Mouse (Mus musculus) midbrain, embryonic 16.5 days (tissue): ENCODE results near the gene Dyrk4. TPM values are rescaled to one million over a fixed set of nuclear protein-coding genes. Genes with fewer than 3 reads are reported as not detected.

ENCODE experiments used
- ATAC-seq: fragments of 200-750 bp; cut with Nextera tagmentation; 2 replicates; pipeline ENCODE4 v1.8.0; 2017; ENCODE audit warnings: moderate TSS enrichment
- H3K27ac ChIP-seq: fragments of 300-500 bp; sonication (generic); 2 replicates; pipeline ENCODE4 v1.5.1; 2014; ENCODE audit warnings: mild to moderate bottlenecking, low read length, mixed read lengths
- H3K27me3 ChIP-seq: fragments of 300-500 bp; sonication (generic); 2 replicates; pipeline ENCODE4 v1.6.1; 2014; ENCODE audit warnings: low read depth, low read length, mixed read lengths; ENCODE audit not compliant: control insufficient read depth, insufficient read depth
- H3K36me3 ChIP-seq: fragments of 300-500 bp; sonication (generic); 2 replicates; pipeline ENCODE4 v1.6.1; 2014; ENCODE audit warnings: mild to moderate bottlenecking, low read length, moderate library complexity, mixed read lengths; ENCODE audit not compliant: control insufficient read depth, insufficient read depth
- H3K4me1 ChIP-seq: fragments of 300-500 bp; sonication (generic); 2 replicates; pipeline ENCODE4 v1.6.1; 2014; ENCODE audit warnings: mild to moderate bottlenecking, low read length, mixed read lengths; ENCODE audit not compliant: control insufficient read depth, insufficient read depth
- H3K4me2 ChIP-seq: fragments of 300-500 bp; sonication (generic); 2 replicates; pipeline ENCODE4 v1.6.1; 2014; ENCODE audit warnings: mild to moderate bottlenecking, low read length, mixed read lengths
- H3K4me3 ChIP-seq: fragments of 300-500 bp; sonication (generic); 2 replicates; pipeline ENCODE4 v1.5.1; 2014; ENCODE audit warnings: low read depth, mild to moderate bottlenecking, low read length, moderate library complexity, mixed read lengths
- H3K9ac ChIP-seq: fragments of 300-500 bp; sonication (generic); 2 replicates; pipeline ENCODE4 v1.6.1; 2014; ENCODE audit warnings: low read depth, low read length, mixed read lengths
- H3K9me3 ChIP-seq: fragments of 300-500 bp; sonication (generic); replicated peaks from 2 replicates; pipeline ENCODE4 v1.6.1; 2014; ENCODE audit warnings: mild to moderate bottlenecking, low read length, mixed read lengths; ENCODE audit not compliant: control insufficient read depth, poor library complexity, severe bottlenecking
- WGBS: fragments of 180-500 bp; shearing (Covaris S2); extraction: QIAGEN DNeasy Blood & Tissue Kit; methylation state at CpG from one replicate; pipeline ENCODE4 v1.1.7; 2014; 5-methylcytosine and 5-hydroxymethylcytosine counted together
- polyA plus RNA-seq: library from polyadenylated mRNA; unstranded; fragments of >200 nt; fragmentation: Nextera tagmentation; extraction: Ambion mirVana; gene quantifications from 2 replicates; pipeline ENCODE4 v1.2.1, GENCODE M21; 2015

Gene Dyrk4
- polyA plus RNA-seq, result not detected in 2 replicates

GRCm38 (mm10) chr6:126921111-126921881 lies at the start of gene Dyrk4:
Gene Dyrk4, minus strand, starts transcription at chr6:126921839.
- Histone ChIP-seq H3K27ac (no peak within 1 kb of the TSS), H3K4me2 (peak within 1 kb of the TSS; percentile 36), H3K4me1 (peaks cover 3% of the 10 kb centered on the region; the same call in 1 of the 2 replicates), H3K36me3 (no peaks in the 10 kb centered on the region), H3K9me3 (no peaks in the 10 kb centered on the region), H3K27me3 (no peaks in the 10 kb centered on the region), H3K9ac (peak within 1 kb of the TSS; percentile 54), H3K4me3 (peak within 1 kb of the TSS; percentile 12; the same call in 1 of the 2 replicates)
- peak; percentile 28; the same call in 1 of the 2 replicates for ATAC-seq
- 7% methylated on average over 21 of the region's 21 CpGs for WGBS

- no peak overlapping the region for H3K9ac ChIP-seq
- no peaks in the 10 kb centered on the region for H3K9me3 ChIP-seq
- WGBS, result 91% methylated on average over 14 of the region's 14 CpGs
- H3K4me3 ChIP-seq, result no peak overlapping the region
- H3K27me3 ChIP-seq, result no peaks in the 10 kb centered on the region
- no peak for ATAC-seq
- H3K36me3 ChIP-seq, result peaks cover 33% of the 10 kb centered on the region
- no peak overlapping the region for H3K27ac ChIP-seq
- H3K4me1 ChIP-seq, result no peaks in the 10 kb centered on the region
- no peak overlapping the region for H3K4me2 ChIP-seq
Measured at GRCm38 (mm10) chr6:126966241-126967026, 44.8 kb upstream of the Dyrk4 start.

- no peak overlapping the region for H3K9ac ChIP-seq
- 94% methylated on average over 9 of the region's 9 CpGs for WGBS
- no peaks in the 10 kb centered on the region for H3K4me1 ChIP-seq
- peaks cover 34% of the 10 kb centered on the region for H3K36me3 ChIP-seq
- H3K4me2 ChIP-seq, result no peak overlapping the region
- no peak overlapping the region for H3K27ac ChIP-seq
- no peak for ATAC-seq
- H3K4me3 ChIP-seq, result no peak overlapping the region
- no peaks in the 10 kb centered on the region for H3K9me3 ChIP-seq
- H3K27me3 ChIP-seq, result no peaks in the 10 kb centered on the region
Measured at GRCm38 (mm10) chr6:126963426-126963825, 41.8 kb upstream of the Dyrk4 start.

- Histone ChIP-seq H3K27ac (no peak overlapping the region), H3K27me3 (no peaks in the 10 kb centered on the region), H3K36me3 (peaks cover 28% of the 10 kb centered on the region), H3K4me2 (no peak overlapping the region), H3K9me3 (no peaks in the 10 kb centered on the region), H3K9ac (no peak overlapping the region), H3K4me1 (no peaks in the 10 kb centered on the region), H3K4me3 (no peak overlapping the region)
- 88% methylated on average over 5 of the region's 5 CpGs for WGBS
- ATAC-seq, result no peak
Measured at GRCm38 (mm10) chr6:126962709-126963108, 41.1 kb upstream of the Dyrk4 start.

- H3K27ac ChIP-seq, result no peak overlapping the region
- no peaks in the 10 kb centered on the region for H3K4me1 ChIP-seq
- H3K4me2 ChIP-seq, result no peak overlapping the region
- peaks cover 25% of the 10 kb centered on the region for H3K36me3 ChIP-seq
- H3K9me3 ChIP-seq, result no peaks in the 10 kb centered on the region
- H3K27me3 ChIP-seq, result no peaks in the 10 kb centered on the region
- no peak overlapping the region for H3K4me3 ChIP-seq
- ATAC-seq, result no peak
- 89% methylated on average over 8 of the region's 8 CpGs for WGBS
- H3K9ac ChIP-seq, result no peak overlapping the region
Measured at GRCm38 (mm10) chr6:126961371-126962018, 39.9 kb upstream of the Dyrk4 start.

GRCm38 (mm10) chr6:126955734-126956133 lies 34.1 kb upstream of the Dyrk4 start:
- H3K27ac ChIP-seq, result no peak overlapping the region
- no peak overlapping the region for H3K9ac ChIP-seq
- H3K27me3 ChIP-seq, result no peaks in the 10 kb centered on the region
- H3K4me2 ChIP-seq, result no peak overlapping the region
- WGBS, result 8% methylated on average over 10 of the region's 10 CpGs
- no peaks in the 10 kb centered on the region for H3K4me1 ChIP-seq
- peaks cover 5% of the 10 kb centered on the region for H3K36me3 ChIP-seq
- no peaks in the 10 kb centered on the region for H3K9me3 ChIP-seq
- ATAC-seq, result no peak
- H3K4me3 ChIP-seq, result no peak overlapping the region

GRCm38 (mm10) chr6:126948336-126948735 lies 26.7 kb upstream of the Dyrk4 start:
- H3K9ac ChIP-seq, result no peak overlapping the region
- no peak overlapping the region for H3K4me2 ChIP-seq
- no peak for ATAC-seq
- WGBS, result 90% methylated on average over 4 of the region's 4 CpGs
- no peak overlapping the region for H3K4me3 ChIP-seq
- no peaks in the 10 kb centered on the region for H3K4me1 ChIP-seq
- no peaks in the 10 kb centered on the region for H3K27me3 ChIP-seq
- H3K27ac ChIP-seq, result no peak overlapping the region
- no peaks in the 10 kb centered on the region for H3K9me3 ChIP-seq
- peaks cover 11% of the 10 kb centered on the region for H3K36me3 ChIP-seq

- Histone ChIP-seq H3K4me2 (peak overlapping the region; percentile 57), H3K4me1 (peaks cover 17% of the 10 kb centered on the region), H3K27ac (no peak overlapping the region), H3K36me3 (peaks cover 3% of the 10 kb centered on the region; the same call in 1 of the 2 replicates), H3K27me3 (no peaks in the 10 kb centered on the region), H3K9me3 (no peaks in the 10 kb centered on the region), H3K4me3 (peak overlapping the region; percentile 52), H3K9ac (peak overlapping the region; percentile 58; the same call in 1 of the 2 replicates)
- no peak for ATAC-seq
- WGBS, result 1% methylated on average over 5 of the region's 5 CpGs
Measured at GRCm38 (mm10) chr6:126940451-126940850, 18.8 kb upstream of the Dyrk4 start.
